Mouse (Mus musculus) lung, postnatal 0 days (tissue): ENCODE data around the gene Pidd1.

Experiments
- CTCF ChIP-seq: IDR thresholded peaks from 2 replicates; pipeline ENCODE4 v1.5.1; 2016; ENCODE audit warnings: antibody characterized with exemption, mild to moderate bottlenecking
- EP300 ChIP-seq: IDR thresholded peaks from 2 replicates; pipeline ENCODE4 v1.6.1; 2016; ENCODE audit warnings: antibody characterized with exemption, mild to moderate bottlenecking, control low read depth

DNA sequence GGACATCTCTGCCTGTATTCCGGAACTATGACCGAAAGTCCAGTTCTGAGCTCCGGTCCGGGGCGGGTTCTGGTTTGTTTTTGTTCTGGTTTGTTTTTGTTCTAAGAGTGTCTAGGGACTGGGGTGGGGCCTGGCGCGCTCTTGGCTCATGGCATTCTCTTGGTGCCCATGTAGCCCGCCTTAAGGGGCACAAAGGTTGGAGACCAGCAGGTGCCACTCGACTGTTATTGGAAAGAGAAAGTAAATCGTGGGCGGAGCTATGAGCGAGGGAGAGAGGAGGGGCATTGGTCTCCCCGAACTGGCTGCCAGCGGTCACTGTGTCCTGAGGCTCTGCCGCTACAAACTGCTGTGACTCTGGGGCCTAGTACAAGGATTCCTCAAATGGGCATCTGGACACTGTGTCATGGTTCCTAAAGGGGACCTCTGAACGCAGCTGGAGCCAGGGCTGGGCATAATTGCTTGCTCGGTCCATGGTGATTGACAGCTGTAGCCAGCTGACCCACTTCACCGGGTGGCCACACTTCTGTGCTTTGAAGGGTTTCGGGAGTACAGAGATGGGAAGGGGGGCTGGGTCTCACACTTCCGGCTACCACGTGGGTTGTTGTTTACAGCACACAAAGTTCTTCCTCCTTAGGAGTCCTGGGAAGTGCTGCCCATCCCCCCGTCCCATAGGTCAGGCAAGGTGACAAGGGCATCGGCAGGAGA lies 11.9 kb upstream of the Pidd1 start:
- TF ChIP-seq CTCF: no peak
- peak; percentile 79 for TF ChIP-seq EP300
